In the genomic region with DNA sequence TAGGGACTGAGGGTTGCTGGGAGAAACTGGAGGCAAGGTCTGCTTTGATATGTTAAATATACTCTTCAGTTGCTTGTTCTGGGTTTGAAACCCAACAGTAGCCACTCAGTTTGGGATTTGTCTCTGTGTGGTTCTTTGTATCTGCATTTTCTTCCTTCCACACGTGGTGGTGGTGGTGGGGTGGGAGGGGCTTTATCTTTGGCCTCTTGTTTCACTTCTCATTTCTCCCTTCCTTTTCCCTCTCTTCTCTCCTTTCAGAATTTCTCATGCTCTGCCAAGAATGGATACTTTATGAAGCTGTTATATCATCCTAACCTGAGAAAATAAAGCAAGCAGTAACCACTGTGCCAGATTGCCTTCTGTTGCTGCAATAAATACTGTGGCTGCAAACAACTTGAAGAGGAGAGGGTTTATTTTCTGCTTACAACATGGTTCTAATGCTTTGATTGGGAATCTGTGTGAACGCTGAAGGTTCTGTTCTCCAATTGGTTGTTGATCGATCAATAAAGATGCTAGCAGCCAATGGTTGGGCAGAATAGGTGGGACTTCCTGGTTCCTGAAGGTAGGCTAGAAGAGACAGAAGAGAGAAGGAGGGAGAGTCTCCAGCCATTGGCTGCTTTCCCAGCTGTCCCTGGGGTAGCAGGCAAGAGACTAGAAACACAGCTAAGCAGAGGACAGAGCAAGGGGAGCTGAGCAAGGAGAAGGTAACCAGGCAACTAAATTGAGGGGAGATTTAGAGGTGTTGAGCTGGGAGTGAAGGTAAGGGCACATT, we compare ENCODE assay signal across 10 mouse cellular contexts.
DNase-seq lines count a peak whose midpoint lies in the region; ATAC-seq lines count a peak whose summit lies in the region.
"Had no signal": no experiment of that assay in that cellular context is flagged by ENCODE, and none has a peak within 500 bp of the region (broad histone marks: within the 10 kb centered on the region; RNA-seq: fewer than 3 reads in every experiment).

No protein-coding gene starts in this region.

- H3K4me2 ChIP-seq in midbrain, embryonic 13.5 days (replicated peaks), result no peak overlapping the region
- H3K4me2 ChIP-seq in midbrain, embryonic 11.5 days, result no peak overlapping the region
- H3K4me2 ChIP-seq in neural tube, embryonic 15.5 days, result peak overlapping the region; percentile 37
- H3K4me2 ChIP-seq: heart, embryonic 13.5 days; neural tube, embryonic 12.5 days had no signal

- no peaks in the 10 kb centered on the region for H3K9me3 ChIP-seq in midbrain, embryonic 13.5 days
- no peaks in the 10 kb centered on the region for H3K9me3 ChIP-seq in midbrain, embryonic 11.5 days (ENCODE audit: control insufficient read depth, low read length)
- no peaks in the 10 kb centered on the region for H3K9me3 ChIP-seq in neural tube, embryonic 15.5 days (replicated peaks)
- H3K9me3 ChIP-seq: heart, embryonic 13.5 days; neural tube, embryonic 12.5 days had no signal

- no peak for DNase-seq in midbrain, embryonic 11.5 days (ENCODE audit: low spot score, missing footprints)
- peak; percentile 77 for DNase-seq in ZHBTc4 (ENCODE audit: low read depth, low spot score)
- peak; percentile 34 for DNase-seq in kidney, postnatal 14 days
- no peak for DNase-seq in right cerebral cortex, postnatal 14 days
- no peak for DNase-seq in urinary bladder, adult 18-20 months (ENCODE audit: low spot score in 2 of 2)

- H3K27me3 ChIP-seq in midbrain, embryonic 13.5 days, result no peaks in the 10 kb centered on the region
- H3K27me3 ChIP-seq in midbrain, embryonic 11.5 days (ENCODE audit: control insufficient read depth, insufficient read depth, low read length), result no peaks in the 10 kb centered on the region
- no peaks in the 10 kb centered on the region for H3K27me3 ChIP-seq in neural tube, embryonic 15.5 days (replicated peaks)
- H3K27me3 ChIP-seq: heart, embryonic 13.5 days; neural tube, embryonic 12.5 days had no signal

- peak; percentile 68; the same call in 1 of the 2 replicates for ATAC-seq in midbrain, embryonic 13.5 days
- no peak for ATAC-seq in midbrain, embryonic 11.5 days (ENCODE audit: low FRiP score)
- ATAC-seq in common myeloid progenitor, adult 5-6 weeks (replicated peaks; ENCODE audit: low read depth, poor library complexity, severe bottlenecking), result peak; percentile 80
- ATAC-seq in neural tube, embryonic 15.5 days (ENCODE audit: low FRiP score), result peak; percentile 87

- no peaks in the 10 kb centered on the region for H3K36me3 ChIP-seq in midbrain, embryonic 13.5 days
- no peaks in the 10 kb centered on the region for H3K36me3 ChIP-seq in midbrain, embryonic 11.5 days (ENCODE audit: control insufficient read depth, insufficient read depth, low read length)
- H3K36me3 ChIP-seq in neural tube, embryonic 15.5 days, result no peaks in the 10 kb centered on the region
- H3K36me3 ChIP-seq: heart, embryonic 13.5 days; neural tube, embryonic 12.5 days had no signal

- no peak overlapping the region for H3K4me3 ChIP-seq in midbrain, embryonic 13.5 days (replicated peaks)
- H3K4me3 ChIP-seq in midbrain, embryonic 11.5 days (ENCODE audit: low read depth, low read length), result no peak overlapping the region
- no peak overlapping the region for H3K4me3 ChIP-seq in neural tube, embryonic 15.5 days (replicated peaks)
- H3K4me3 ChIP-seq: heart, embryonic 13.5 days; neural tube, embryonic 12.5 days had no signal

- WGBS in midbrain, embryonic 13.5 days, result 71% methylated on average over 3 of the region's 3 CpGs
- WGBS in midbrain, embryonic 11.5 days, result 75% methylated on average over 3 of the region's 3 CpGs
- WGBS in neural tube, embryonic 15.5 days, result 79% methylated on average over 3 of the region's 3 CpGs

- H3K27ac ChIP-seq in midbrain, embryonic 13.5 days, result no peak overlapping the region; the same call in 1 of the 2 replicates
- no peak overlapping the region for H3K27ac ChIP-seq in midbrain, embryonic 11.5 days (ENCODE audit: low read depth, low read length)
- peak overlapping the region; percentile 61 for H3K27ac ChIP-seq in neural tube, embryonic 15.5 days (replicated peaks)
- H3K27ac ChIP-seq: heart, embryonic 13.5 days; neural tube, embryonic 12.5 days had no signal

- H3K4me1 ChIP-seq in midbrain, embryonic 13.5 days (replicated peaks), result no peaks in the 10 kb centered on the region
- no peaks in the 10 kb centered on the region for H3K4me1 ChIP-seq in midbrain, embryonic 11.5 days (ENCODE audit: control insufficient read depth, insufficient read depth, low read length)
- H3K4me1 ChIP-seq in neural tube, embryonic 15.5 days, result peaks cover 17% of the 10 kb centered on the region
- H3K4me1 ChIP-seq: neural tube, embryonic 12.5 days had no signal

- no peak overlapping the region for H3K9ac ChIP-seq in midbrain, embryonic 13.5 days (replicated peaks)
- no peak overlapping the region for H3K9ac ChIP-seq in midbrain, embryonic 11.5 days (ENCODE audit: low read length)
- no peak overlapping the region for H3K9ac ChIP-seq in neural tube, embryonic 15.5 days (replicated peaks)
- H3K9ac ChIP-seq: heart, embryonic 13.5 days; neural tube, embryonic 12.5 days had no signal

Comparison
In these comparisons a context has a peak if more than half of its experiments do, and no peak if none do; other contexts are left out.
1. DNase-seq: peak in ZHBTc4 (single experiment) and kidney, postnatal 14 days (single experiment); none in midbrain, embryonic 11.5 days (single experiment), right cerebral cortex, postnatal 14 days (single experiment) and urinary bladder, adult 18-20 months (0 of 2).